ENCODE assay signal across 20 mouse cellular contexts in the genomic region with DNA sequence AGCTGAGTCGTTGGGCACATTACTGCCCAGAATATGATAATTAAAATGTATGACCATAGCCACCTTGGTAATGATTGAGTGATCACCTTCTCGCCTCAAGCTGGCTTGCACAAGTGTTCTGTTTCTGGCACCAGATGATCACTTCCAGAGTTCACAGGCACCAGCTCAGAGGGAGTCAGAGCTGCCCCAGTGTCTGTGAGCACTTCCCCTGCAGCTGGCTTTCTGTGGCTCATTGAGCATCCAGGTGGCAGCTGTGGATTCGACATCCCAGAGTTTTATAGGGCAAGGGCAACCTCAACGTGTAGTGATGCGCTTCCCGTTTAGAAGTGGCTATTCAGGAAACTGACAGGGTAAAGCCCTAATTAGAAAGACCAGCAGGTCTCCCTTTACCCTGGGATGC.
DNase-seq lines count a peak whose midpoint lies in the region; ATAC-seq lines count a peak whose summit lies in the region.
"Had no signal": no experiment of that assay in that cellular context is flagged by ENCODE, and none has a peak within 500 bp of the region (broad histone marks: within the 10 kb centered on the region; RNA-seq: fewer than 3 reads in every experiment).

No protein-coding gene starts in this region.

- DNase-seq in hindbrain, embryonic 10.5 days (ENCODE audit: low spot score): no peak
- DNase-seq in neural tube, embryonic 11.5 days (ENCODE audit: low spot score): peak; percentile 21
- no peak for DNase-seq in neural tube, embryonic 10.5 days (ENCODE audit: extremely low spot score, low spot score)
- DNase-seq in forelimb bud, embryonic 11.5 days (ENCODE audit: low read depth, low spot score): peak; percentile 5
- DNase-seq in splenic B cell, adult 2 months (ENCODE audit: low read depth, low spot score): peak; percentile 32
- DNase-seq in ovary, postnatal 36 days (ENCODE audit: low spot score): no peak
- DNase-seq: adrenal gland, postnatal 36 days; cerebellum, adult 11-12 months; forebrain, postnatal 0 days; gastrocnemius, postnatal 14 days; heart, postnatal 36 days; kidney, postnatal 10 days; layer of hippocampus, adult 9-11 months; left cerebral cortex, postnatal 4 days; lung, postnatal 36 days; spleen, adult 18-20 months had no signal

- no peak overlapping the region for H3K4me2 ChIP-seq in hindbrain, embryonic 12.5 days (replicated peaks)
- H3K4me2 ChIP-seq in neural tube, embryonic 11.5 days (ENCODE audit: low read depth): no peak overlapping the region
- H3K4me2 ChIP-seq: heart, embryonic 11.5 days; liver, embryonic 15.5 days had no signal

- H3K9me3 ChIP-seq in hindbrain, embryonic 12.5 days (replicated peaks): no peaks in the 10 kb centered on the region
- no peaks in the 10 kb centered on the region for H3K9me3 ChIP-seq in hindbrain, embryonic 10.5 days
- H3K9me3 ChIP-seq in neural tube, embryonic 11.5 days (ENCODE audit: control insufficient read depth, low read length): no peaks in the 10 kb centered on the region
- H3K9me3 ChIP-seq: liver, embryonic 15.5 days had no signal

- no peak overlapping the region for H3K4me3 ChIP-seq in hindbrain, embryonic 12.5 days
- H3K4me3 ChIP-seq in hindbrain, embryonic 10.5 days: no peak overlapping the region
- no peak overlapping the region for H3K4me3 ChIP-seq in neural tube, embryonic 11.5 days (ENCODE audit: low read depth, low read length)
- H3K4me3 ChIP-seq: liver, embryonic 15.5 days had no signal

- no peaks in the 10 kb centered on the region for H3K36me3 ChIP-seq in hindbrain, embryonic 12.5 days
- H3K36me3 ChIP-seq in hindbrain, embryonic 10.5 days: no peaks in the 10 kb centered on the region
- H3K36me3 ChIP-seq in neural tube, embryonic 11.5 days (ENCODE audit: control insufficient read depth, insufficient read depth, low read length): no peaks in the 10 kb centered on the region
- H3K36me3 ChIP-seq in splenic B cell, adult 2 months (ENCODE audit: control insufficient read depth, insufficient read depth, low read length, poor library complexity, severe bottlenecking): no peaks in the 10 kb centered on the region
- H3K36me3 ChIP-seq: liver, embryonic 15.5 days had no signal

- 35% methylated on average over 6 of the region's 6 CpGs for WGBS in hindbrain, embryonic 12.5 days
- WGBS in hindbrain, embryonic 10.5 days: 44% methylated on average over 6 of the region's 6 CpGs
- 46% methylated on average over 6 of the region's 6 CpGs for WGBS in neural tube, embryonic 11.5 days

- H3K27me3 ChIP-seq in hindbrain, embryonic 12.5 days: no peaks in the 10 kb centered on the region
- no peaks in the 10 kb centered on the region for H3K27me3 ChIP-seq in hindbrain, embryonic 10.5 days (ENCODE audit: insufficient read depth, poor library complexity, severe bottlenecking)
- no peaks in the 10 kb centered on the region for H3K27me3 ChIP-seq in neural tube, embryonic 11.5 days (ENCODE audit: control insufficient read depth, insufficient read depth, low read length)
- H3K27me3 ChIP-seq in splenic B cell, adult 2 months (ENCODE audit: control insufficient read depth, insufficient read depth, low read length, poor library complexity, severe bottlenecking): no peaks in the 10 kb centered on the region
- H3K27me3 ChIP-seq: liver, embryonic 15.5 days had no signal

- H3K27ac ChIP-seq in hindbrain, embryonic 12.5 days: no peak overlapping the region
- no peak overlapping the region for H3K27ac ChIP-seq in hindbrain, embryonic 10.5 days
- no peak overlapping the region for H3K27ac ChIP-seq in neural tube, embryonic 11.5 days (ENCODE audit: low read depth, low read length)
- H3K27ac ChIP-seq: liver, embryonic 15.5 days; stomach, postnatal 0 days had no signal

- H3K4me1 ChIP-seq in hindbrain, embryonic 12.5 days: no peaks in the 10 kb centered on the region
- H3K4me1 ChIP-seq in hindbrain, embryonic 10.5 days (replicated peaks): no peaks in the 10 kb centered on the region
- no peaks in the 10 kb centered on the region for H3K4me1 ChIP-seq in neural tube, embryonic 11.5 days (ENCODE audit: control insufficient read depth, insufficient read depth, low read length)
- H3K4me1 ChIP-seq: liver, embryonic 15.5 days had no signal

- H3K9ac ChIP-seq in hindbrain, embryonic 12.5 days: no peak overlapping the region
- no peak overlapping the region for H3K9ac ChIP-seq in neural tube, embryonic 11.5 days (ENCODE audit: low read length)
- H3K9ac ChIP-seq: forebrain, postnatal 0 days; liver, embryonic 15.5 days had no signal

- 0 out of 2 replicates have a peak, but pooled peaks have one; percentile 38 for ATAC-seq in hindbrain, embryonic 12.5 days (ENCODE audit: low FRiP score)
- no peak for ATAC-seq in neural tube, embryonic 11.5 days (ENCODE audit: insufficient read depth, low FRiP score, low TSS enrichment)
- ATAC-seq: forebrain, postnatal 0 days had no signal

Comparison
In these comparisons a context has a peak if more than half of its experiments do, and no peak if none do; other contexts are left out.
1. DNase-seq: peak in neural tube, embryonic 11.5 days (single experiment), forelimb bud, embryonic 11.5 days (single experiment) and splenic B cell, adult 2 months (single experiment); none in hindbrain, embryonic 10.5 days (single experiment), neural tube, embryonic 10.5 days (single experiment) and ovary, postnatal 36 days (single experiment).